Mouse (Mus musculus) G1E-ER4 (cell line): ENCODE measurements around the gene Ltbp3. TPM values are rescaled to one million over a fixed set of nuclear protein-coding genes. Genes with fewer than 3 reads are reported as not detected.

Experiments
- GATA1 ChIP-seq: IDR thresholded peaks from one replicate; pipeline ENCODE4 v1.8.0; 2012; ENCODE audit warnings: low read length, inconsistent platforms
- polyA plus RNA-seq: library from polyadenylated mRNA; stranded (reverse); fragments of >175 nt; gene quantifications from 2 replicates; pipeline ENCODE4 v1.2.3, GENCODE M21; 2012

The Ltbp3 gene
- polyA plus RNA-seq, 1 experiment, result not detected

- no peak for TF ChIP-seq GATA1
Observed at GRCm38 (mm10) chr19:5793116-5793515, 52.4 kb downstream of the Ltbp3 start.

DNA sequence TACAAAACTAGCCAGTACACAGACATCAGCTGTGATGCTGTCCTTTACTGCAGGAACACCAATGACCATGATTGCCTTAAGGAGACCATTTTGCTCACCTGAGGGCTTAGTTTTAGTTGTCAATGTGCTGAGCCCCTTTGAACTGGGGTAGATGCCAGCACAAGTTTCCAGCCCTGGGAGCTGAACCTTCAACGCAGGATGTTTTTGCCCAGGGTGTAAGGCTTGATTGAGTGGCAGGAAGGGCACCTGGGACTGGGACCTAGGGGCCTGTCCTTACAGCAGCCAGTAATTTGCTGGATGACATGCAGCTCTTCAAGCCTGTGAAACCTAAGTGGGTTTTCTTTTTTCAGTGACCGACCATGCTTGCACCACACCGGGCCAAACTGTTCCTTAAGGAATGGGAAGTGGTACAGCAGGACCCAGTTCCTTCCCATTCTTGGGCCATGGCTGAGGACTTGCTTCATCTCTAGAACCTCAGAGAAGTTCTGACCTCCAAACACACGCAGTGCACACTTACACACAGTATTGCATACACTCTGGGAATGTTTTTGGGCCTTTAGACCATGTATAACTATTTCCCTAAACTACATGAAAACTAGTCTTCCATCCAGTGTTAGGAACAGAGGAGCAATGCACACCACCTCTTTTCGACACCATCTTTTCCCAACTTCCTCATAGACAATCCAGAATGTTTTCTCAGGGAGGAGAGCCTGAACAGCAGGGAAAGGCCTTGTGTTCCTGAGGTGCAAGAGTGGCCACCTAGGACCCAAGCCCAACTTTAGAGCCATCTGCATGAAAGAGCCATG is 54.3 kb downstream of the Ltbp3 start:
- TF ChIP-seq GATA1, result no peak

DNA sequence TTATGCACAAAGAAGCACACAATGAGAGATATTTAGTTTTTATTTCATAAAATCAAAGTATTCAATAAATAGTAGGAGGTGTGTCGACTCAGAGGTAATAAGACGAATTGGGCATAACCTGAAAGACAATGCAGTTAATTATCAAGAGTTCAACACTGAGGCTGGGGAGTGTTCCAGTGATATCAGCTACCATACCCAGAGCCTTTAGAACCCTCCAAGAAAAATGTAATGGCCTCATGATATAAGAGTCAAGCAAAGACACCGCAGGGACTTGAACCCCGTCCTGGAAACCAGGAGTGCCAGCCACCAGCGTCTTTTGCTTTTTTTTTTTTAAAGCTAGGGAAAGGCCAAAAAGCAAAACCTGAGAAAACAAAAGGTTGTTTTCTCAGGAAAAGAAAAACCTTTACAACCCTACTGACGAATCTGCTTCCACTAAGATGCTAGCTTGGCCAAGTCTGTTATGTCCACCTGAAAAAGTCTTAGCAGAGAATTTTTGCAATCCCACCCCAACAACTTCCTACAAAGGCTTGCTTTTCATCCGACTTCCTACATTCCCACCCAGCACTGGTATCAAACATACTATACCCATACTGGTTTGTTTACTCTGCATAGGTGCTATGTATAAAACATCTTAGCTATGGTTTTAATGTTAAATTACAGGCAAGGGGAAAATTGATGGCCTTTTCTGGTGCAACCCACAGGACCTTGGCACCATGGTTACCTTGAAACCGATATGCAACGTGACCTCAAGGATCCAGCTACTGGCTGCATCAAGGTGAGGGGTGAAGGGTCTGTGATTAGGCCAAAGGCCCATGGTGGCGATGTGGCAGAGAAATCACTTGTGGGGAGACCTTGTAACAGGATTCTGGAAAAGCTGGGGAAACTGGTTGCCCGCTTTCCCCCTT is 55.2 kb downstream of the Ltbp3 start:
- TF ChIP-seq GATA1, result no peak

DNA sequence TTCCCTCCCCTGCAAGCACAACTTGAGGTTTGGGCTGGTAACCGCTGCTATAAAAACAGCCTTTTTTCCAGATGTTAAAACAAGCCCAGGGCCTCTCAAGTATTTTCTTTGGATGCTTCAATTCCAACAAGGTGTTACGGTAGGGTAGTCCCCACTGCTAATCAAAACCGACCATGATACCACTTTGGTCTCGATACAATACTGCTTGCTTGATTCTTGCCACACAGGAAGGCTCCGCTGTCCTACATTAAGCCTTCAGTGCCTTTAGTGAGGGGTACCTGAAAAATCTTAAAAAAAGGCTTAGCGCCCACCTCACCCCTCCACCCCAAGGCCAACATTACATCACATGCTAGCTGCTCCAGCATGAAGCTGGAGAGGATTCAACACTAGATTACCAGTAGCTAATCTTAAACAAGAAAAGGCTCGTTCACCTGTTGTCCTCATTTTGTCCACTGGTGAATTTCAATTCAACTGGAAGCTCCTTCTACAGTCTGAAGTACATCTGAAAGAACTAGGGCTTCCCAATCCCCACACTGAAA is 55.9 kb downstream of the Ltbp3 start:
- no peak for TF ChIP-seq GATA1

DNA sequence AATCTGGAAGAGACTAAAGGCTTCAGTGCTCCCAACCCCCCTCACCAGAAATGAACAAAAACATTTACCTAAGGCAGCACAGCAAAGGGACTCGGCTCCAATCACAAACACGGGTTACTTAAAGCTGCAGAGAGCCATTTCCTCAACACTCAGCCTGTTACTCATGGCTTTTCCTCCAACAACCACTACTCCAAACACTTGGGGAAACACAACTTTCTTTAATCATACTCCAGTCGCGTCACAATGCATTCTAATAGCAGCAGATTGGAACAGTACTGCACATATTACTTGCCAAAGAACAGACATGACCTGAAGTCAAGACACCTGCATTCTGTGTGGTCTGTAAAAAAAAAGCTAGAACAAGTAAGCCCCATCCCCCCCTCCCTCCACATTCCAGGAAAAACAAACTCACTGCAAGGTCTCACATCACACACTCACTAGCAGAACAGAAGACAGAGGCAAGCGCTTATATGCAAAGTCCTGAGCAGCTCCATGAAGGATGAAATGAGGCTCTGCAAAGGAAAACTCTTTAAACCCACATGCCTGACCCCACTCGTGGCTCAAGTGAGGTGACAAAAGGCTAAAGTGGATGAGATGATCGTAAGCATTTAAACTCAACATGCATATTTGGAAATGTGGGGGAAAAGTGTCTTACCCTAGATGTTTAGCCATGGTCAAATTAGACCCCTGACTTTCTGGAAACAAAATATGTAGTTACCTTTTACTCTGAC is 56.8 kb downstream of the Ltbp3 start:
- TF ChIP-seq GATA1, result no peak

DNA sequence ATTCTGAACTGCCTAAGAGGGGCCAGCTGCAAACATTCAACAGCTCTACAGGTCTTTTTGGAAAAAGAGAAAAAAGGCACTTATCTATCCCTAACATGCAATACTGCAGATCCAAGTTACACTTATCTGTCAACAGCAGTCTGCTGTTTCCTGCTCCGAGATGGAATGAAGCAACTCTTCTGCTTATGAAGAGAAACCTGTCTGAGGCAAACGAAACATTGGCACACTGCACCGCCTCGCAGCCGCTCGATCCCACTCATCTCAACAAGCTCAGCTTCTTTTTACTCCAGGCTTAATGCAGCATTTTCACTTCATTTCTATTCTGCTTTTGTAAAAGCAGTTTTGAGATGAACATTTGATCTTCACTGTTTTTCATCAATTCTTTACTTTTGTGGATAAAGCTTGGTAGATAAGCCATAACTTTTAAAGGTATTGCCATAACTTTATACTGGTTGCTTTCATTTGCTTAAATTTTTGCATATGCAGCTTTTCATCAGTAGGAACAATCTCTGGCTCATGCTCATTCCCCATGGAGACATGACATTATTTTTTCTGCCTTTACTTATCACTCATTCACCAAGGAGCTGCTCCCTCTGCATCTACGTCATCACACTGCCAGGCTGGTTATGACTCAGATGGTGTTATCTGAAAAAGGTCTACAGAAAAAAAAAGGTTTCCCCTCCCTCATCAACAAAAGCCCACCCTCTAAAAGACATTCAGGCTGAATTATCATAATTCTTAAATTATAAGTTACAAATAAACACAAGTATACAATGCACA is 58.2 kb downstream of the Ltbp3 start:
- TF ChIP-seq GATA1, result no peak

- no peak for TF ChIP-seq GATA1
Observed at GRCm38 (mm10) chr19:5799566-5800349, 59.1 kb downstream of the Ltbp3 start.

GRCm38 (mm10) chr19:5800350-5800631 is 59.6 kb downstream of the Ltbp3 start:
- no peak for TF ChIP-seq GATA1

DNA sequence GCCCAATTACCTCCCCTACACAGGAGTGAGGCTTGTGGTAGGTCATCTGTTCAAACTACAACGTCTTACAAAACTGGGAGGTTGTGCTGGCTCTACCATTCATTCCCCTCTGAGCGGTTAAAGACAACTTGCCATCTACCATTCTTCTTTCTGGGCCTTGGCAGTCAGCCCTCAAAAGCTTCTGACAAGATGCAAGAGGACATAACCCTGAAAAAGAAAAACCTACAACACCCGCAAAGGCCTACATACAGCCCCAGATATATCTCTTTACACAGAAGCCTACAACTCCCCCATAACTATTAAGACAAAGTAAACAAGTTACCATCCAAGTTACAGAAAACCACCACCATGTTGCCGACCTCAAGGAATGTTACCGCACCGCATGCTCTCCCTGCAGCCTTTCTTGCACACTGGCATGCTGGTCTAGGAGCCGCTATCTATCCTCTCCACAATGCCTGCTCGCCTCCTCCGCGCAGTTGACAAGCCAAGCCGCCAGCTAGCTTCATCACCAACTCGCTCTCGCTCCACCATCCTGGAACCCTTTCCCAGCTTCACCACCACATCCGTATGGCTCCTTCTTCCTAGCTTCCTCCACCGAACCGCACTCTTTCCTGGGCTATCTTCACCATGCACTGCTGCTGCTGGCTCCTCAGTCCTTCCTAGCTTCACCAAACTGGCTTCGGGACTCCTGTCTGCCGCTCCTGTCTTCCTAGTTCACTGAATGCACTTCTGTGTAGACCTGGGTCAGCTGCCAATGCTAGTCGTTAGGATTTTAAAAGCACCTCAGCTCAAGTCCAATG is 60.1 kb downstream of the Ltbp3 start:
- no peak for TF ChIP-seq GATA1

- peak; percentile 45 for TF ChIP-seq GATA1
Observed at GRCm38 (mm10) chr19:5801432-5801964, 60.8 kb downstream of the Ltbp3 start.

- TF ChIP-seq GATA1, result no peak
Observed at GRCm38 (mm10) chr19:5802011-5802786, 61.5 kb downstream of the Ltbp3 start.

DNA sequence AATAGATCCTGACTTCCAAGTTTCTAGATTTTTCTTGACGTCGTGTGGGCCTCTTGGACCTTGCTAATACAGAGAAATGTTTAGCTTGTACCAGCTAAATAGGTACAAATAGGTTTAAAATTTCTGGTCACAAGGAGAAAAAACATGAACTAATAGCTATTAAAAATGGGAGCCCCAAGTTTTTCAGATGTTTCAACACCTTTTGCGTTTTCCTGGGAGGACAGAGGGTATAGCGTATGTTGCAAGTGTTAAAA is 62.0 kb downstream of the Ltbp3 start:
- no peak for TF ChIP-seq GATA1

DNA sequence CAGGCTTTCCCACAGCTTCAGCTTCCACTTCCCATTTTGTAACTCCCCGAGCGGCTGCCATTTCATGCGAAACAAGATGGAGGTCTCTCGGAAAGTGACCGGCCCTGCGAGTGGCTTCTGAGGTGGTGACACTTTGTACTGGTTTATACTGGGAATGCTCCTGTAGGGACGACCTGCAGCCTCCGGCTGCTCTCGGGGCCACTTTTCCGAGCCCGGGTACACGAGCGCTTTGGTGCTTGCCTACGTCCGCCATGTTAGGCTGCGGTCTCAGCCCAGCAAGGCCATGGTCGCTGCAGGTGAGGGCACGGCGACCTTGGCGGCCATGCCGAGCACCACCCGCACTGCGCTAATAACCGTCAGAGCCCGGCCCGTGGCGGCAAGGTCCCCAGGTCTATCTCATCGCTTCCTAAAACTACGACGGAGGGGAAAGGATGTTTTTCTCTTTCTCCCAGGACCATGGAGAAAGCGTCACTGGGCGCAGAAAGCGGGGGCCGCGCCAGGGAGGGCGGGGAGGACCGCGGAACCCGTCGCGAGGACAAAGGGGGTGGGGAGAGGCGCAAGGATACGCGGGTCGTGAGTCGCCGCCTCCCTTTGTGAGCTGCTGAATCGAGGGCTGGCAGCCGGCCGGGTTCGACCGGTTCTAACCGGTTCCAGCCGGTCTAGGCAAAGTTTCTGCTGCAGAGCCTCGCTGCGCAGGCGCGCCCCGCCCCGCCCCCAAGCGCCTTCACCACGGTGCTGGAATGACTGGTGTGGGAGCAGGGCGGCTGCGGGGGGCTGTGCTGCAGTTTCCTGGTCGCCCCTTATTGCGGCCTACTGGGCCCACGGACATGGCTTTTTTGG is 62.6 kb downstream of the Ltbp3 start:
- no peak for TF ChIP-seq GATA1
